Mouse (Mus musculus) kidney, postnatal 4 days (tissue): ENCODE measurements around the gene Rhbg.
"Not testable (repeated sequence)": the region's sequence is repeated elsewhere in the genome, so short reads cannot be mapped to it uniquely, and the experiment has no call there.

Experiments
- DNase-seq, 2 experiments: peaks; one replicate each; pipeline ENCODE4 v3.0.0; 2021; ENCODE audit warnings: mixed read lengths in 2 of 2

The Rhbg gene

DNA sequence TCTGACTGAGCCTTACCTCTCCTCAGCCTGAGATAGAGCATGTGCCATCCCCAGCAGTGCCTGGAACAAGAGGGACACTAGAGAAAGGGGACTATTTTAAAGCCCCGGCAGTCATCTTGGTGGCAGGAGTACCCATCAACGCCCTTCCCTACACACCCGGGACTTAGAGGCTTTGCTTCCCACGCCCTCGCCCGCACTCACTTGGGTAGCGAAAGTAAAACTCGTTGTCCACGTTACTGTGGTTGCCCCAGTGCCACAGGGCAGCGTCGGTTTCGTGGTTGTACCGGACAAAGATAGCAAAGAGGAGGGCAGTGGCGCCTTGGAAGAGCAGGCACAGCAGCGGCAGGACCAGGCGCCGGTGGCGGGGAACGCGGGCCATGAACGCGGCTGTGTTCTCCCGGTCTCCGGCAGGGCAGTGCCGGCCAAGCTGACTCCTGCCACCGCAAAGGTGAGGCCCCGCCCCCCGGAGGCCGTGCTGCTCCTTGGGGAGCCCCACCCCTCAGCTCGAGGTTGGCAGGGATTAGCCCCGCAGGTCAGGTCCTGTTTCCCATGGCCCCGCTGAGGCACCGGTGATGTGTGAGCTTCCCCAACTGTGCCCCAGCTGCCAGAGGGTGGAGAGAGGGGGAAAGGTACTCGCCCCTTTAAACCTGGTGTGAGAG lies at the start of gene Rhbg:
Rhbg (minus strand) TSS at position 442 of the 659 bp plus-strand sequence.
- peak; percentile 70 to 83 for DNase-seq

DNA sequence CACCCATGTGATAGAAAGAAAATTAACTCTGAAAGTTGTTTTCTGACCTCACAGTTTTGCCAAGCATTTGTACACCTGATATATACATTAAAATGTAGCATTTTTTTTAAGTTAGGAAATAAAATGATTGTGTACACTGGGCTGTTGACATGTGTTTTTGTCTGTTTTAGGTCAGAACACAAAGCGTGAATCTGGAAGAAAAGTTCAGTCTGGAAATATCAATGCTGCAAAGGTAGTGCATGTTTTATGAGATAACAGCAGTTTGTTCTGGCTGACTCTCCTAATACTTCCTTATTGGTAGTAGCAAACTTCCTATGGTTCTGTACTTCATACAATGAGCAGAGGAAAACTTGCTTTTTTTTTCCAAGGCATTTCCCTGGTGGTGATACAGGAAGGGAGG lies 44.7 kb upstream of the Rhbg start:
- no peak for DNase-seq

- DNase-seq, result no peak
These were observed 42.9 kb upstream of the Rhbg start for GRCm38 (mm10) chr3:88297321-88297851.

DNA sequence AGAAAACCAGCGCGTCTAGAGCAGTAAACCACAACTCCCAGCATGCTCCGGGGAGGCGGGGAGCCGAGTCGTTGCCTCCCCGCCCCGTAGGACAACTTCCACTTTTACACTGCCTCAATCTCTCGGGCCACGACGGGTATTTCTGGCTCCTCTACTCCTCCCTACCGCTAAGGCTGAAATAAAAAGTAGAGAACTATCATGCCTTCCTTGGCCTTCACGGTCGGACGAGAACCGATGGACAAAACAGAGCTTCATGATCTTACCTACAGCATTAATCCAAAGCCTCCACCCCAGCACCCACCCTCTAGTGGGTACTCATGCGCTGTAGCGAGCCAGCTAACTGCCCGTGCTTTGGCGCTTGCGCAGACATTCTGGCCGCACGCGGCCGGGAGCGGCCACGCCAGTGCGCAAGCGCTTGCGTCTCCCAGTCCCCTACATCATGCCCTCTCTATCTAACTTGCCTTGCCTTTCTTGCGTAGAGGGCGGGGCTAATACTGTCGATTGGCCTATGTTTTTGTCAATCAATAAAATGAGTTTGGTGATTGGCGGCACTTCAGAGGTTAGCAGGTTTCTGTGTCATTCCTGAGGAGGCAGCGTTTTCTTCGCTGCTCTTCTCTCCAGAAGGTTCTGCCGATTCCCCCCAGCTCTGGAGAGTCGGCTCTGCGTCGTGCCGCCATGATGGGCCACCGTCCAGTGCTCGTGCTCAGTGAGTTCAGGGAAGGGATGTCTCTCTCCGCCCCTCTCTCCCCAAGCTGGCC lies 42.2 kb upstream of the Rhbg start, which contains the start of the genes Tsacc and Cct3:
Tsacc (minus strand) TSS at position 439 of the 758 bp plus-strand sequence.
Cct3 (plus strand) TSS at position 556 of the 758 bp plus-strand sequence.
- DNase-seq, result peak; percentile 95 to 97

GRCm38 (mm10) chr3:88296110-88296560 lies 41.6 kb upstream of the Rhbg start:
- peak in 1 of 2 experiments; percentile 23 for DNase-seq

- DNase-seq, result not testable (repeated sequence)
These were observed 40.8 kb upstream of the Rhbg start for GRCm38 (mm10) chr3:88295272-88295671.

- peak; percentile 37 to 49 for DNase-seq
These were observed 37.5 kb upstream of the Rhbg start for GRCm38 (mm10) chr3:88291970-88292369.

DNA sequence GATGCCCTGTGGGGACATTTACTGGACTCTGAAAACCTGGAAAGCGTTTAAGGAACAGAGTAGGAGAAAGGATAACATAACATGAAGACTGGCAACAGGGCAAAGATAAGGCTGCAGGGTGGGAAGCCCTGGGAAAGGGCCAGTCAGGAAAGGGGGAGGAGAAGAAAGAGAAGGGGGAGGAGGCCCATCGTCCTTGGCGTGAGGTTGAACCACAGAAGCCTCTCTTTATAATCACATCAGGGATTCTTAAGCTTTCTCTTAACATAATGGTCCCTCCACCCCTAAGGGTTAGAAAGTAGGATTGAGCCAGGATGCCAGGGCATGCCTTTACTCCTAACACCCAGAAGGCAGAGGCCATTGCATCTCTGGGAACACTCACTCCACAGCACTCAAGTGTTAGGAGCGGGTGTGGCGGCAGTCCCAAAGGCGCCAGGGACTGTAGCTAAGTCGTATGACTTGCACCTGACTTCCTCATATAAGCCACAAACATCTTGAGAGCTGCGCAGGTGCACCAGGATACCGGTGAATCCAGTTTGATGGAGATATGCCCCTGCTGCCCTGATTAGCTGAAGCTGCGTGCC lies 33.7 kb upstream of the Rhbg start:
- DNase-seq, result not testable (repeated sequence)

- DNase-seq, result no peak
These were observed 32.6 kb upstream of the Rhbg start, which contains the start of gene Gm38392 for GRCm38 (mm10) chr3:88287110-88287509. Gene Gm38392 (minus strand): TSS chr3:88287210.

GRCm38 (mm10) chr3:88285565-88285895 lies 31.0 kb upstream of the Rhbg start:
- DNase-seq, result not testable (repeated sequence)

GRCm38 (mm10) chr3:88284815-88285564 lies 30.5 kb upstream of the Rhbg start:
- not testable (repeated sequence) for DNase-seq

GRCm38 (mm10) chr3:88281141-88281916 lies 26.8 kb upstream of the Rhbg start:
- not testable (repeated sequence) for DNase-seq

DNA sequence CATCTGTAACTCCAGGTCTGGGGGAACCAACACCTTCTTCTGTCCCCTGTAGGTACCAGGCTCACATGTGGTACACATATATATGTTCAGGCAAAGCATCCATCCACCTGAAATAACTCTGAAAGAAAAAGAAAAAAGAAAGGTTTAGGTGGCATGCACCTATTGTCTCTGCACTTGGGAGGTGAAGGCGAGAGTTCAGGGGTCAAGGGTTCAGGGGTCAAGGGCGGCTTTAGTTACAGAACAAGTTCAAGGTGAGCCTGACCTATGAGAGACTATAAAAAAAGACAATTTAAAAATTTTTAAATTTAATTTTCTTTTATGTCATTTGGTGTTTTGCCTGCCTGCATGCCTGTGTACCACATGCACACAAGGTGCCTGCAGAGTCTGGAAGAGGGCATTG lies 25.5 kb upstream of the Rhbg start:
- no peak for DNase-seq

- peak; percentile 50 to 65 for DNase-seq
These were observed 22.1 kb upstream of the Rhbg start for GRCm38 (mm10) chr3:88276529-88277143.

DNA sequence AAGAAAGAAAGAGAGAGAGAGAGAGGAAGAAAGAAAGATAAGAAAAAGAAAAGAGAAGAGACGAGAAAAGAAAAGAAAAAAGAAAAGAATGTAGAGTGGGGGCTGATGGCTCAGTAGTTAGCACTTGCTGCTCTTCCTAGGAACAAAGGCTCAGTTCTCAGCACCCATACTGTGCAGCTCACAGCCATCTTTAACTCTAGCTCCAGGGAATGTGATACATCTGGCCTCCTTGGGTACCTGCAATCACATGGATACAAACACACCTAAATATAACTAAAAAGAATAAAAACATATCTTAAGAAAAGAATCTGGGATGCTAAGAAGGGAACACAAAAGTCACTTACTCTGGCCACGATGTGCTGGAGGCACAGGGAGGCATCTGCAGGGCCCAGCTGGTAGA lies 21.6 kb upstream of the Rhbg start:
- no peak for DNase-seq

DNA sequence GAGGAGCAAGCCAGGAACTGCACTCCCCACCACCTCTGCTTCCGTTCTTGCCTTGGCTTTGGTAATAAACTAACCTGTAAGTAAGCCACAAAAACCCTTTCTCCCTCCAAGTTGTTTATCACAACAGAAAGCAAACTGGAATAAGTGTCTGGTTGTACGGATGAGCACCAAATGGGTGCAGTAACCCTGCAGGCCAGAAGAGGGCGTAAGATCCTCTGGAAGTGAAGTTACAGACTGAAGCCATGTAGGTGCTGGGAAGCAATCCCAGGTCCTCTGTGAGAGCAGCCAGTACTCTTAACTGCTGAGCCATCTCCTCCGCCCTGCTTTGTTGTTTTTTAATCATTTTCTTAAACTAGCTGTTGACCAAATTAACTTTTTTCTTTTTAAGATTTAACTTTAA lies 19.5 kb upstream of the Rhbg start:
- DNase-seq, result no peak

GRCm38 (mm10) chr3:88271859-88272258 lies 17.4 kb upstream of the Rhbg start:
- DNase-seq, result no peak

DNA sequence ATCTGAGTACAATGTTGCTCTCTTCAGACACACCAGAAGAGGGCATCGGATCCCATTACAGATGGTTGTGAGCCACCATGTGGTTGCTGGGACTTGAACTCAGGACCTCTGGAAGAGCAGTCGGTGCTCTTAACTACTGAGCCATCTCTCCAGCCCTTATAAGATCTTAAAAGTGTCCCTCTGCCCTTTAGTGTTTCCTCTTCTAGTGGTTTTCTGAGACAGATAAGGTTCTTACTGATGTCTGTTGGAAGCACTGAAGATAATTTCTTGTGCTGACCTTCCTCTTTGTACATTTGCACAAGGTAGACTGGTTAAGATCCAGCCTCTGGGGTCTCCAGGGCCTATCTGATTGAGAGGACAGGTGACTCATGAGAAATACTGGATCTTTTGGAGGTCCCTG lies 16.8 kb upstream of the Rhbg start:
- DNase-seq, result not testable (repeated sequence)

DNA sequence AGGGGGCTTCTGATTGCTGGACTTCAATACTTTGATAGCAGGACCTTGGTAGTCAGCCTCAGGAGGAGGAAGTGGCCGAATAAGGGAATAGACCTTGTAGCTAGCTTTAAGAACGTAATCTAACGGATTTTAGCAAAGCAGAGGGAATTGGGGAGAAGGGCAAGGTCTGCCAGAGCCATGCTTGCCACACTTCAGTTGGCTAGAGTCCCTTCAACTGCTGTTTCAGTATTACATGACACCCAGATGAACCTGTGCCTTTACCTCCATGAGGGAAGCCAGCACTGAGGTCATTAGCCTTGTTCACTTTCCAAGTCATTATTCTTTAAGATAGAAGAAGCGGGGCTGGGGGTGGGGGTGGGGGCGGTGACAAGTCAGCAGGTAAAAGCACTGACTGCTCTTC lies 14.5 kb upstream of the Rhbg start:
- no peak for DNase-seq

DNA sequence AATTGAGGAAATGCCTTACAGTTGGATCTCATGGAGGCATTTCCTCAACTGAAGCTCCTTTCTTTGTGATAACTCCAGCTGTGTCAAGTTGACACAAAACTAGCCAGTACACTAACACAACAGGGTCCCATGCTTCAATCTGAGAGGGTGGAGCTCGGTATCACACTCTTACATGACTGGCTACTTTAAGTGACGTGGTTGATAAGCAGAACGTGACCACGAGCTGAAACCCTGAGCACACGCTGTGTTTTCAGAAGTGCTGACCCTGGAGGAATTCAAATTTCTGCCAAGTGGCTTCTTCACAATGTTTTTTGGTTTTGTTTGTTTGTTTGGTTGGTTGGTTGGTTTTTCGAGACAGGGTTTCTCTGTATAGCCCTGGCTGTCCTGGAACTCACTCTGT lies 13.5 kb upstream of the Rhbg start:
- DNase-seq, result not testable (repeated sequence)

DNA sequence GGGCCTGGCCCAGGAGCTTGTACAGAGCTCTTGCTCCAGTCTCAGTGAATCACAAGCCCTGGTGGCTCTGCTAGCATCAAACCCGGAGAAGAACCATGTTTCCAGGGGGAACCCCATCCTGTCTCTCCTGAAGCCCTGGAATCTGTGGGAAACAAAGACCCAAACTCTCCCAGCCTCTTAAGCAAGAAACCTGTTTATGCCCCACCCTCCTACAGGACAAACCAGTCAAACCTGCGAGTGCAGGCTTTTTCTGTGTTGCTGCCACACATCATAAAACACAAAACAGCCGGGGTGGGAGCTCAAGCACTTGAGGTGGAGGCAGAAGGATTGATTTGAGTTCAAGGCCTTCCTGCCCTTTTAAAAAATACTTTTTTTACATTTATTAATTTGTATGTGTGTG lies 7.8 kb upstream of the Rhbg start:
- DNase-seq, result no peak
